Mouse (Mus musculus) splenic B cell, adult 2 months (primary cell): ENCODE results near the gene Piezo1.
A peak's percentile ranks its signal among the peaks of the same experiment; 100 is the strongest.
"Not testable (repeated sequence)": the region's sequence is repeated elsewhere in the genome, so short reads cannot be mapped to it uniquely, and the experiment has no call there.

ENCODE experiments used
- DNase-seq: peaks from one replicate; pipeline ENCODE4 v3.0.0-alpha.2; 2011; ENCODE audit warnings: low read depth, low spot score
- H3K27me3 ChIP-seq: 2 replicates; pipeline ENCODE4 v1.6.1; 2012; ENCODE audit warnings: mild to moderate bottlenecking, low read length, moderate library complexity, mixed read lengths; ENCODE audit not compliant: control insufficient read depth, poor library complexity, insufficient read depth, severe bottlenecking
- H3K36me3 ChIP-seq: 2 replicates; pipeline ENCODE4 v1.6.1; 2012; ENCODE audit warnings: mild to moderate bottlenecking, low read length, moderate library complexity, mixed read lengths; ENCODE audit not compliant: control insufficient read depth, poor library complexity, insufficient read depth, severe bottlenecking

Gene Piezo1

DNA sequence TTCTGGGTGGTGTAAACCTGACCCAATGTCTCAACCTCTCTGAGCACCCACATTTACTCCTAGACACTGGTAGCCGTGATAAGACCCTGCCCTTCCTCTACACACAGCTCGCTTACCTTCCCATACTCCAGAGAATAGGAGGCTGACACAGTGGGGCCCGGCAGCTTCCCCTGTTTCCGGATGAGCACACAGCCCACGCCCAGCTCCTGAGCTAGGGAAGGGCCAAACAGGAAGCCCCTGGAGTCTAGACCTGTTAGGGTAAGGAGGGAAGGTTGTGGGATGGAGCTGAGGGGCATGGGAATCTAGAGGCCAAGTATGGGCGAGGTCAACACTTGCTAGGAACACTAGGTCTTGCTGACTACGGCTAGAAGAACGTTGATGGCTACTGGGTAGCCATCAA lies 24.2 kb upstream of the Piezo1 start:
- Histone ChIP-seq H3K27me3 (no peaks in the 10 kb centered on the region), H3K36me3 (peaks cover 9% of the 10 kb centered on the region; the same call in 1 of the 2 replicates)
- DNase-seq, result no peak

DNA sequence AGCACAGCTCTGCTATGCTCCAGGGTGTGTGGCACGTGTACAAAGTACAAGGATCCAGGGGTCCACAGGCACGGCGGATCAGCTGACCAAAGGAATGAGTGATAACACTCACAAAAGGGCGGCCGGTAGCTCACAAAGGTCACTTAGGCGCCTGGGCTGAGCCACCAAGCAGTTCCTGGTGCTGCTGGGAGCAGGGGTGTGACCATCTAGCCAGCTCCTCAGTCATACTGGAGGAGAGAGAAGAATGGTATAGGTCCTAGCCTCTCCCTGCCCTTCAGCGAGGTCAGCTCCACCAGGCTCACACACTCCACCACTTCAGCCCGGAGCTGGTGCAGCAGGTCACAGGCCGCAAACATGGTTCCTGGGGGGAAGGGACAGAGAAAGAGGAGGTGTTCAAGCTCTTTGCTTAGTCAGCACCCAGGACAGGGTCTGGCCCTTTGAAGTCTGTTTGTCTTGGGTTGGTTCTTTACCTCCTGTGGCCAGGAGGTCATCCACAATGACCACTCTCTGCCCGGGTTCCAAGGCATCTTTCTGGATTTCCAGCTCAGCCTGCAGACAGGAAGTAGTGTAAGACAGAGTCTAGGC lies 23.6 kb upstream of the Piezo1 start:
- DNase-seq, result no peak
- Histone ChIP-seq H3K27me3 (no peaks in the 10 kb centered on the region), H3K36me3 (peaks cover 9% of the 10 kb centered on the region; the same call in 1 of the 2 replicates)

DNA sequence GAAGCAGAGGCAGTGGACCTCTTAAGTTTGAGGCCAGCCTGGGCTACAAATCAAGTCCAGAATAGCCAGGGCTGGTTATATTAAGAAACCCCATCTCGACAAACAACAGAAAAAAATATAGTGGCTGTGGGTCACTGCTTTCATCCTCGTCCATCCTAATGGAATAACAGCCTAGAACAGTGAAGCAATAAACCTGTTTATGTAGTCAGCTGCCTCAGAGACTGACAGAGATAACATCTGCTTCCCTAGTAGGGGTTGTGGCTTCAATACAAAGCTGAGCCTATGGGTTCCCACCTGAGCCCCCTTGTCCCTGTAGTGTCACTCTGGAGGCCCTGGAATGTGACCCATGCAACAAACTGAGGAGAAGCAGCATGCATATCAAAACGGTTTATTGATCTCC lies 23.1 kb upstream of the Piezo1 start:
- no peak for DNase-seq
- peaks cover 9% of the 10 kb centered on the region; the same call in 1 of the 2 replicates for H3K36me3 ChIP-seq
- no peaks in the 10 kb centered on the region for H3K27me3 ChIP-seq

DNA sequence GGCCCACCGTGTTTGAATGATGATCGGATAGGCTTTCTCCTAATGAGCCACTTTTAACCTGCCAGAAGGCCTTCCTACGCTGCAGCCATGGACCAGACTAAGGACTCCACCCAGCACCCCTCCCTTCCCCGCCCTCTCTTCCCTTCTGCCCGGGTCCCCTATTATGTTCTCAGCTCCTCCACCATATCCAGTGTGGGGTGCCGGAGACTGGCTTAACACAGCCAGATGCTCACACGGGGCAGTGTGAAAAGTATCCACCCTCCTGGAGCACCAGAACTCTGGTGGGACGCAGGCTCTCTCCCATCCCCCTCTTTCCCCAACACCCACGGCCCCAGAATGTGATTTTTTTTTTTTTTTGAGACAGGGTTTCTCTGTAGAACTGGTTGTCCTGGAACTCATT lies 22.4 kb upstream of the Piezo1 start:
- Histone ChIP-seq H3K27me3 (no peaks in the 10 kb centered on the region), H3K36me3 (peaks cover 9% of the 10 kb centered on the region; the same call in 1 of the 2 replicates)
- no peak for DNase-seq

DNA sequence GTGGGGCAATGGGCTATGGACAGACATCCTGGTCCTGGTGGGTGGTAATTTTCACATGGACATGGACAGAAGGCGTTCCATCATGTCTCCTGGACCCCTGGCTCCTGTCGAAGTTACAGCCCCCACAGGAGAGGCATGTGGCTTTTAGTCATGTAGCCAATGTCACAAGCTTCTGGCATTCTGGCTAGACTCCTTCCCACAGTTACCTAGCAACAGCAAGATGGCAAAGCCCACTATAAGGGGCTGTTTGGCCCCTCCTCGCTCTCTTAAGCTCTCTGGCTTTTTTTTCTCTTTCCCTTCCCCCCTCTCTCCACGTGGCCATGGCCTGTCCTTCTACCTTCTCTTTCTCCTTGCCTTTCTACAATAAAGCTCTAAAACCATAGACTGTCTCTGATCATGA lies 22.0 kb upstream of the Piezo1 start:
- DNase-seq, H3K27me3 ChIP-seq, H3K36me3 ChIP-seq: not testable (repeated sequence)

DNA sequence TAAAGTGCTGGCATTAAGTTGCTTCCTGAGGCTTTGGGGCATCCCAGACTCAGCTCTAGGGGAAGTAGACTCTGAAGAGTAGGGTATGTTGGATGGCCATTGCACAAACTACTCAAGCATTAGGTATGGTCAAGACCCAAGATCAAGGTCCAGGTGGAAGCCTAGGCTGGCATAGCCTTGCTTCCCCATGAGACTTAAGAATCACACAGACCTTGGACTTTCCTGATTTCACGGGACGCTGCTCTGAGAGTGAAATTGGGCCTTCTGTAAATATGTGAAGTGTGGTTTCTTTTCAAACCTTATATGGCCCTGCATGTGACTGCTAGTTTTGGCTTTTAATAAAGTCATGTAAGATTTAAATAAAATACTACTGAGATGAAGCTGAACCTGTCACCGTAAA lies 21.6 kb upstream of the Piezo1 start:
- no peak for DNase-seq
- H3K27me3 ChIP-seq, result no peaks in the 10 kb centered on the region
- H3K36me3 ChIP-seq, result peaks cover 9% of the 10 kb centered on the region; the same call in 1 of the 2 replicates

DNA sequence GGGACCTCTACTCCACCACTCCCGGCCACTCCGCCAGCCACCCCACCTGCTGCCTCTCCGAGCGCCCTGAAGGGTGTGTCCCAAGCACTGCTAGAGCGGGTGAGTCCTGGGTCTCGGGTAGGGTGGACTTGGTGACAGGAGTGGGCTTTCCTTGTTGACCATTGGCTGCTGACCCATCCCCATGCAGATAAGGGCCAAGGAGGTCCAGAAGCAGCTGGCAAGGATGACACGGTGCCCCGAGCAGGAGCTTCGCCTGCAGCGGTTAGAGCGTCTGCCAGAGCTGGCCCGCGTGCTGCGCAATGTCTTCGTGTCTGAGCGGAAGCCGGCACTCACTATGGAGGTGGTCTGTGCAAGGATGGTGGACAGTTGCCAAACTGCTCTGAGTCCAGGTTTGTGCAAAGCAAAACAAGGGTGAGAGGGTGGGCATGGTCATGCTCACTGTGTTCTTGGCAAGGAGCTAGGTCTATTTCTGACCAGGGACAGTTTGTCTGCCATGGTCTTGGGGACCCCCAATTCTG lies 20.7 kb upstream of the Piezo1 start:
- no peak for DNase-seq
- H3K36me3 ChIP-seq, result peaks cover 9% of the 10 kb centered on the region; the same call in 1 of the 2 replicates
- H3K27me3 ChIP-seq, result no peaks in the 10 kb centered on the region

DNA sequence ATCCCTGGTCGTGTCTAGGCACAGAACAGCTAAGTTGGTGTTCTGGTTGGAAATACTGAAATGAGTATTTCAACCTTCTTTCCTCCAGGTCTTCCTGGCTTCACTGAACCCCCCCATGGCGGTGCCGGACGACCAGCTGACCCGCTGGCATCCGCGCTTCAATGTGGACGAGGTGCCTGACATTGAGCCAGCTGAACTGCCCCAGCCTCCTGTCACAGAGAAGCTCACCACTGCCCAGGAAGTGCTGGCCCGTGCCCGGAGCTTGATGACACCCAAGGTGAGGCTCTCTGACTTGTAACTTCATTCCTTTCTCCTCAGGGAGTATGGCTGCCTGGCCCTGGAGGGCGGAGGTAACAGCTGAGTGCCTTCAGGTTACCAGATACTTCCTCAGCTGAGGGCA lies 20.0 kb upstream of the Piezo1 start:
- no peak for DNase-seq
- Histone ChIP-seq H3K27me3 (no peaks in the 10 kb centered on the region), H3K36me3 (peaks cover 9% of the 10 kb centered on the region; the same call in 1 of the 2 replicates)

DNA sequence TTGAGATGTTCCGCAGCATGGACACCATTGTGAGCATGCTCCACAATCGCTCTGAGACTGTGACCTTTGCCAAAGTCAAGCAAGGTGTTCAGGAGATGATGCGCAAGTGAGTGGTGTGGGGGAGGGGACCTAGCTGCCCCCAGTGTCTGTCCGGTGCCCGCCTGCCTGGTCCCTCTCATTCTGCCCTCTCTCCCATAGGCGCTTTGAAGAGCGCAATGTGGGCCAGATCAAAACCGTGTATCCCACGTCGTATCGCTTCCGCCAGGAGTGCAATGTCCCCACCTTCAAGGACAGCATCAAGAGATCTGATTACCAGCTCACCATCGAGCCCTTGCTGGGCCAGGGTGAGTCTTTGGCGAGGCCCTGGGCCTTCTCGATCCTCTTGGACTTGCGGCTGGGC lies 18.9 kb upstream of the Piezo1 start:
- Histone ChIP-seq H3K36me3 (peaks cover 9% of the 10 kb centered on the region; the same call in 1 of the 2 replicates), H3K27me3 (no peaks in the 10 kb centered on the region)
- DNase-seq, result no peak

DNA sequence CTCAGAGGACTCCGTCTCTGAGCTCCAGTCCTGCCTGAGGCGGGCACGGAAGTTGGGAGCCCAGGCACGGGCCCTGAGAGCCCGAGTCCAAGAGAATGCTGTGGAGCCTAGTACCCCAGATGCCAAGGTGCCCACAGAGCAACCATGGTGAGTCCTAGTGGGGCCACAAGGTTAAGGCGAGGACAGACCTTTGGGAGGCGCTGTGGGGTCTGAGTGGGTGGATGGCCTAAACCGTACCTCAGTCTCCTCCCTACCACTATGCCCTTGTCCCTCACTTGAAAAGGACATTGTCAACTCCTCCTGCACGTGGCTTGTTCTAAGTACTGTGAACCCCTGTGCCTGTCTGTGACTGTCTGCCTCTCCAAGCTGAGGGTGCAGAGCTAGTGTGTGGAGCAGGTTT lies 18.2 kb upstream of the Piezo1 start:
- Histone ChIP-seq H3K27me3 (no peaks in the 10 kb centered on the region), H3K36me3 (peaks cover 7% of the 10 kb centered on the region; the same call in 1 of the 2 replicates)
- DNase-seq, result peak; percentile 26

DNA sequence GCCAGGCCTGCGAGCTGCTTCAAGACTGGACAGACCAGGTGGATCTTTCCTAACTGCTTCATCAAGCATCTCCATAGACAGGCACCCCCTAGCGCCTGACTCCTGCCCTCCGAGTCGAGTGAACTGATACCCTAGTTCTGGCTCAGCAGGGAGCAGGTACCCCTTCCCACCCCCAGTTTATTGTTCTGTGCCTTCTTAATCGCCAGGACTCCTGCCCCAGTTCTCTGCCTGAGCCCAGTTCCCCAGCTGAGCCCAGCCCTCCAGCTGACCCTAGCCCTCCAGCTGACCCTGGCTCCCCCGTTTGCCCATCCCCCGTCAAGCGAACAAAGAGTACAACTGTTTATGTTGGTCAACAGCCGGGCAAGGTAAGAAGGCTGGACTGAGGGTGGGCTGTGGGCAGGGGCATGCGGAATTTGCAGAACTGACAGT lies 17.8 kb upstream of the Piezo1 start:
- Histone ChIP-seq H3K27me3 (no peaks in the 10 kb centered on the region), H3K36me3 (peaks cover 7% of the 10 kb centered on the region; the same call in 1 of the 2 replicates)
- peak; percentile 49 for DNase-seq

DNA sequence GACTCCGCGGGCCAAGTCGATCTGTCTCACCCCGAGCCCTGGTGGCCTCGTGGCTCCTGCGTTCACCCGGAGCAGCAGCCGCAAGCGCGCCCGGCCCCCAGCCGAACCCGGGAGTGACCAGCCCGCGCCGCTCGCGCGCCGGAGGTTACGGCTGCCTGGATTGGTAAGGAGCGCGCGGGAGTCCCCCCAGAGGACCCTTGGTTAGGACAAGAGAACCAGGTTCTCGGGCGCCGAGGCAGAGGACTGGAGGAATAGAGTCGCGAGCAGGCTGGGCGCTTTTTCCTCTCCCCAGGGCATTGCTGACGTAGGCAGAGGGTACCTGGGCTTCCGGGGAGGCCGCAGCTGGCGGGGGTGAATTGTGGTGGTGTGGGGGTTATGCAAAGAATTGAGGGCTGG lies 17.0 kb upstream of the Piezo1 start:
- no peaks in the 10 kb centered on the region for H3K27me3 ChIP-seq
- peaks cover 7% of the 10 kb centered on the region; the same call in 1 of the 2 replicates for H3K36me3 ChIP-seq
- peak; percentile 96 for DNase-seq

DNA sequence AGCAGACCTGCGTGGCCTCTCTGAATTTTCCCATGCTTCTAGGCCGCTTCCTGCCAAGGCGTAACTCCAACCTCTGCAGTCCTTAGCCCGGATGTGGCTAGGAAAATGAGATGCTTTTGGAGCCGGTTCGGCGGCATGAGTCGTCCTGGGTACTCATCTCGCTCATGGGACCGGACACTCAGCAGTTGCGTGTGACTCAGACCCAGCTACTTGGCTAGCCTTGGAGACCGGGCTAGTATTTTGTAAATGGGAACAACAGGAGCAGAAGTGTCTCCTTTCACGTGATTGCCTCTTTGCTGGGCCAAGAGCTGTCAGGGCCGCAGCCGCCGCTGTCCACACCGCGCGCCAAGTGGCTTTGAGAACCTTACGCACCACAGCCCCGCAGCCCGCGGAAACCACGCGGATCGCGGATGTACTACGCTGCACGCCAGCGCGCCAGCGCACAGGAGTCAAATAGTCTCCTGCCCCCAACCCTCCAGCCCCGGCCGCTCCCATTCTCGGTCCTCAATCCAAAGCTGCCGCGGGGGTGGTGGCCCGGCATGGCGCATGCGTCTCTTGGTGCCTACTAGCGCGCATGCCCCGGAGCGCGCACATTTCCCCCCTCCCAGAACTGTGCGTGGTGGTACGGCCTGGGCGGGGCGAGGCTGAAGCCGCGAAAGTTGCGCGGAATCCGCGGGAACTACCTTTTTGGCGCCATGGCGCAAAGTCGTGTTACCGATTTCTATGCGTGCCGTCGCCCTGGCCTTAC lies 16.4 kb upstream of the Piezo1 start, which contains the start of gene Cdt1:
Gene Cdt1 (plus strand): TSS at position 655 of the 748 bp plus-strand sequence.
- H3K36me3 ChIP-seq, result peaks cover 7% of the 10 kb centered on the region; the same call in 1 of the 2 replicates
- no peaks in the 10 kb centered on the region for H3K27me3 ChIP-seq
- peak; percentile 97 for DNase-seq

DNA sequence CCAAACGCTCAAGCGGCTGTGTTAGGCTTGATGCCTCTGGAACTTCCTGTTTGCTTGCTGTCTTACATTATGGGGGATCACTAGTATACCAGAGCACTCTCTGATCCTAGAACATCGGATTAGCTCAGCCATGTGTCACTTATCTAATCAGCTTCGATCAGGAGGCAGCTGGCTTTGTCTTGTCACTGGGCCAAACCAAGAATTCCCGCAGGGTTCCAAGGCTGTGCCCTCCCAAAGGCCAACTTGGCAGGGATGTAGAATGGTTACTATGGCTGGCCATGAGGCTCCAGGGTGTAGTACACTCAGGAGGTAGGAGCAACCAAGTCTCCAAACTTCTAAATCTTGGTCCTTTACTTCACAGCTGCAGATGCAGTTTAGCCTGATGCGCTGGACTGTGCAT lies 15.6 kb upstream of the Piezo1 start:
- no peaks in the 10 kb centered on the region for H3K27me3 ChIP-seq
- H3K36me3 ChIP-seq, result peaks cover 3% of the 10 kb centered on the region; the same call in 1 of the 2 replicates
- DNase-seq, result no peak
